Mouse (Mus musculus) forebrain, embryonic 13.5 days (tissue): ENCODE measurements around the gene Camk2d. TPM values are rescaled to one million over a fixed set of nuclear protein-coding genes. Genes with fewer than 3 reads are reported as not detected.

Source experiments
- ATAC-seq: fragments of 200-750 bp; cut with Nextera tagmentation; 2 replicates; pipeline ENCODE4 v1.8.0; 2017
- H3K27ac ChIP-seq: fragments of 300-500 bp; sonication (generic); 2 replicates; pipeline ENCODE4 v1.5.1; 2015; ENCODE audit warnings: inconsistent platforms, mild to moderate bottlenecking, moderate library complexity
- H3K27me3 ChIP-seq: fragments of 300-500 bp; sonication (generic); 2 replicates; pipeline ENCODE4 v1.6.1; 2015; ENCODE audit warnings: mild to moderate bottlenecking, inconsistent platforms
- H3K36me3 ChIP-seq: fragments of 300-500 bp; sonication (generic); 2 replicates; pipeline ENCODE4 v1.6.1; 2015; ENCODE audit warnings: mild to moderate bottlenecking, inconsistent platforms; ENCODE audit not compliant: poor library complexity, severe bottlenecking
- H3K4me1 ChIP-seq: fragments of 300-500 bp; sonication (generic); 2 replicates; pipeline ENCODE4 v1.6.1; 2015; ENCODE audit warnings: inconsistent platforms
- H3K4me2 ChIP-seq: fragments of 300-500 bp; sonication (generic); 2 replicates; pipeline ENCODE4 v1.6.1; 2015; ENCODE audit warnings: inconsistent platforms, mild to moderate bottlenecking, moderate library complexity
- H3K4me3 ChIP-seq: fragments of 300-500 bp; sonication (generic); 2 replicates; pipeline ENCODE4 v1.5.1; 2015; ENCODE audit warnings: mild to moderate bottlenecking, inconsistent platforms
- H3K9ac ChIP-seq: fragments of 300-500 bp; sonication (generic); 2 replicates; pipeline ENCODE4 v1.6.1; 2015; ENCODE audit warnings: mild to moderate bottlenecking, inconsistent platforms
- H3K9me3 ChIP-seq: fragments of 300-500 bp; sonication (generic); replicated peaks from 2 replicates; pipeline ENCODE4 v1.6.1; 2016; ENCODE audit warnings: inconsistent platforms
- WGBS: fragments of 180-500 bp; shearing (Covaris S2); methylation state at CpG from one replicate; pipeline ENCODE4 v1.1.7; 2015; 5-methylcytosine and 5-hydroxymethylcytosine counted together
- polyA plus RNA-seq: library from polyadenylated mRNA; unstranded; fragments of >200 nt; fragmentation: Nextera tagmentation; extraction: Ambion mirVana; gene quantifications from 2 replicates; pipeline ENCODE4 v1.2.1, GENCODE M21; 2015

Gene Camk2d
- polyA plus RNA-seq, 1 experiment from 2014 or later, result 17.8 TPM

DNA sequence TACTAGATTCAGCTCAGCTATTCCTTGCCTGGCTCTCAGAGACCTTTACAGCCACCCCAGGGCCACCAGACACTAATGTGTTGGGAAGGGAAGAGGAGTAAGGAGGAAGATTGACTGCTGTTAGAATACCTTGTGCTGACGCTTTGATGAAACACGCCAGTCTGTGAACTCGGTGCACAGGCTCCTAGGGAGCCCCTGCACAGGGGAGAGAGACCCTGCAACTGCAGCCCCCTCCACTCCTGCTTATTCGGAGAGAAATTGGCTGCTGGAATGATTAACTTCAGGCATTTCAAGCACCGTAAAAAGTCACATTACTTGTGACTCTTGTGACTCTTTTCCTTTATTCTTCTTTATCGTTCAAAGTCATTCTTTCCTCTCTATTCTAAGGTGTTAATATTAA, 75.2 kb downstream of the Camk2d start:
- no peak for ATAC-seq
- H3K4me3 ChIP-seq, result no peak overlapping the region
- H3K36me3 ChIP-seq, result no peaks in the 10 kb centered on the region

DNA sequence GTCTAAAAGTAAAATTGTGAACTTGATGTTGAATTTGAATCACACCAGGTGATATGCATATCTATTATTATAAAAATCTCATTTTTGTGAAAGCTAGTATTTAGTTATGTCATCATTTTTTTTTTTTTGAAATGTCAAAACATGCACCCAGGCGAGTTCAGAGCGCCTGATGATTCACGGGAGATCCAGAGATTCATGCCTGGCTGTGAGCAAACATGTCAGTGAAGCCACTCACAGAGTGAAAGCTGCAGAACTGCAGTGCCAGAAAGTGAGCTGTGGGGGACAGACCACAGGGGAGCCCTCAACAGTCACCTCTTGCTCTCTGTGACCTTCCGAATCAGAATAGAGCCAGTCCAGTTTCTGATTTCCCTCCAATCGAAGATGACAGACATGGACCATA, 84.9 kb downstream of the Camk2d start:
- no peaks in the 10 kb centered on the region for H3K36me3 ChIP-seq
- no peak overlapping the region for H3K4me3 ChIP-seq
- no peak for ATAC-seq
- no peaks in the 10 kb centered on the region for H3K9me3 ChIP-seq
- no peaks in the 10 kb centered on the region for H3K27me3 ChIP-seq
- 88% methylated on average over 5 of the region's 5 CpGs for WGBS
- H3K4me1 ChIP-seq, result no peaks in the 10 kb centered on the region
- no peak overlapping the region for H3K4me2 ChIP-seq
- no peak overlapping the region for H3K27ac ChIP-seq
- H3K9ac ChIP-seq, result no peak overlapping the region

More for the DNA sequence above, 75.2 kb downstream of the Camk2d start:
- no peak overlapping the region for H3K27ac ChIP-seq
- H3K9me3 ChIP-seq, result no peaks in the 10 kb centered on the region
- peaks cover 31% of the 10 kb centered on the region for H3K4me1 ChIP-seq
- 54% methylated on average over 6 of the region's 6 CpGs for WGBS
- no peaks in the 10 kb centered on the region for H3K27me3 ChIP-seq
- H3K9ac ChIP-seq, result no peak overlapping the region
- H3K4me2 ChIP-seq, result no peak overlapping the region

- Histone ChIP-seq H3K9ac (no peak overlapping the region), H3K27ac (no peak overlapping the region), H3K4me3 (no peak overlapping the region), H3K4me2 (no peak overlapping the region), H3K9me3 (no peaks in the 10 kb centered on the region), H3K4me1 (no peaks in the 10 kb centered on the region), H3K27me3 (no peaks in the 10 kb centered on the region), H3K36me3 (no peaks in the 10 kb centered on the region)
- ATAC-seq, result no peak
- 89% methylated on average over 4 of the region's 4 CpGs for WGBS
Observed at GRCm38 (mm10) chr3:126681996-126682395, 85.9 kb downstream of the Camk2d start.

GRCm38 (mm10) chr3:126685363-126685762, 89.3 kb downstream of the Camk2d start:
- no peak overlapping the region for H3K4me2 ChIP-seq
- no peaks in the 10 kb centered on the region for H3K4me1 ChIP-seq
- peak; percentile 59 for ATAC-seq
- H3K27me3 ChIP-seq, result no peaks in the 10 kb centered on the region
- H3K36me3 ChIP-seq, result no peaks in the 10 kb centered on the region
- no peaks in the 10 kb centered on the region for H3K9me3 ChIP-seq
- no peak overlapping the region for H3K4me3 ChIP-seq
- no peak overlapping the region for H3K9ac ChIP-seq
- WGBS, result 51% methylated on average over 6 of the region's 6 CpGs
- no peak overlapping the region for H3K27ac ChIP-seq

DNA sequence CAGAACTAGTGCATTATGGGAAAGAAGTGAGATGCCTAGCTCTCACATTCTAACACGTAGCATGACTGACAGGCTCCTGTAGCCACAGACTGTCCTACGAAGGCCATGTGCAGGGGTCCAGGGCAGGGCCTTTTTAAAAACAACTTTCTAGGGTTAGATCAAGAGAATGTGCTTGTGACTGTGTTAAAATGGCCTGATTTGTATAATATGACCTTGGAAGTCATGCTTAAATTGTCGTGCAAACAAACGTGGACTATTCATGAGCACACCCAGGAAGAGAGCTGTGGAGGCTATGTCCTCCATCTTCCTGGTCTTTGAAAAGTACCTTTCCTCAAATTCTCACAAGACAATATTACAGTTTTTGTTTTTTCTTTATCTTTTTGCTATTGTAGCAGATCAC, 91.0 kb downstream of the Camk2d start:
- 86% methylated on average over 4 of the region's 4 CpGs for WGBS
- H3K4me2 ChIP-seq, result no peak overlapping the region
- H3K9me3 ChIP-seq, result no peaks in the 10 kb centered on the region

DNA sequence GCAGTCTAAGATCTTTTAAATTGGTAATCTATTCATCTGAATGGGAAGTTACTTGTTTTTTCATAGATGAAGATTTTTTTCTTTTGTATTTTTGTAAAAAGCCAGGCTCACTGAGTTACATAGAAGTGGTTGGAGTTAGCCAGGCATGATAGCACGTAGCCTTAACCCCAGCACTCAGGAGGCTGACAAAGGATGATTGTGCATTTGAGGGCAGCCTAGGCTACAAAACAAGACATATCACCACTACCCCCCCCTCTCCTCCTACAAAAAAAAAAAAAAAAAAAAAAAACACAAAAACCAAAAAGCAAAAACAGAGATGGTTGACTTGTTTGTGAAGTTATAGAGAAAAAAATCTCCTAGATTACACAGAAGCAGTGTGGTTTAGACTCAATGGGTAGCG, 92.4 kb downstream of the Camk2d start:
- H3K27me3 ChIP-seq, result no peaks in the 10 kb centered on the region
- no peaks in the 10 kb centered on the region for H3K9me3 ChIP-seq
- WGBS, result 62% methylated on average over 2 of the region's 2 CpGs
- no peak overlapping the region for H3K4me2 ChIP-seq
- no peak overlapping the region for H3K27ac ChIP-seq
- ATAC-seq, result no peak
- no peaks in the 10 kb centered on the region for H3K36me3 ChIP-seq
- peaks cover 8% of the 10 kb centered on the region for H3K4me1 ChIP-seq
- no peak overlapping the region for H3K9ac ChIP-seq
- H3K4me3 ChIP-seq, result no peak overlapping the region

More for the DNA sequence above, 91.0 kb downstream of the Camk2d start:
- Histone ChIP-seq H3K36me3 (no peaks in the 10 kb centered on the region), H3K27me3 (no peaks in the 10 kb centered on the region), H3K27ac (no peak overlapping the region), H3K9ac (no peak overlapping the region), H3K4me3 (no peak overlapping the region), H3K4me1 (no peaks in the 10 kb centered on the region)
- ATAC-seq, result no peak

DNA sequence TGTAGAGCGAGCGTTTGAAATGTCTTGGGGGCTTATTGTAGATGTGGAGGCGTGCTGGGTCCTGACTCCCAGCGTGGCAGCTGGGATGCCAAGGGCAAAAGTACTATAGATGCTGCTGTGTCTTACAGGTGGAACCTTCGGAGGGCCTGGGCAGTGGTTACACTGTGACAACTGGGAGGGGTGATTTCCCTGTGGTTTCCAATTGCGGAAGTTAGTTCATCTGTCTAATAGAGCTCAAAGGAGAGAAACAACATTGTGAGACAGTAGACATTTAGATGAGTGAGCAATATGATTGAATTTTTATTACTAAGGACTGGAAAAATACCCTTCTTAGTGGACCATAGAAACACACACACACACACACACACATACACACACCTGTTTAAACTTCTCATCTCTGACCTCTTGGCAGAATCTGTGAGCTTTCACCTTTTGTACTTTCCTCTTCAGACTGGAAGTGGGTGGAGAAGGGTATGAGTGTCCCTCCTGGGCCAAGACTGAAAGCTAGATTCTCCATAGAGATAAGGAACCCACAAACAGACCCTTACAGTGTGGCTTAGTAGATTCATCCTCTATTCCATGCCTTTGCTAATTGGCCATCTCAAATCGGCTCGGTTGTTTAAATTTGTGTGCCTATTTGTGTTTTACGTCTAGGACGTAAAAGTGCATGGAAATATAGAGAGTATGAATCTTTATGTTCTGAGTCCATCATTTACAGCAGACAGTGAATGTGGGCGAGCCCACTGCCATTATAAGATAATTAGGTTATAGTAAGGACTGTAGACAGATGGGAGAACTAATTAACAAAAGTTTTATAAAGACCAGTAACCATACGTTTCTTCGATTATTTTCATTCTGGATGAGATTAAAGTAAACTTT, 94.8 kb downstream of the Camk2d start:
- no peaks in the 10 kb centered on the region for H3K27me3 ChIP-seq
- ATAC-seq, result no peak
- no peaks in the 10 kb centered on the region for H3K36me3 ChIP-seq
- no peak overlapping the region for H3K4me2 ChIP-seq
- 89% methylated on average over 13 of the region's 13 CpGs for WGBS
- no peak overlapping the region for H3K27ac ChIP-seq
- H3K9me3 ChIP-seq, result no peaks in the 10 kb centered on the region
- no peak overlapping the region for H3K9ac ChIP-seq
- no peak overlapping the region for H3K4me3 ChIP-seq
- peaks cover 15% of the 10 kb centered on the region for H3K4me1 ChIP-seq

DNA sequence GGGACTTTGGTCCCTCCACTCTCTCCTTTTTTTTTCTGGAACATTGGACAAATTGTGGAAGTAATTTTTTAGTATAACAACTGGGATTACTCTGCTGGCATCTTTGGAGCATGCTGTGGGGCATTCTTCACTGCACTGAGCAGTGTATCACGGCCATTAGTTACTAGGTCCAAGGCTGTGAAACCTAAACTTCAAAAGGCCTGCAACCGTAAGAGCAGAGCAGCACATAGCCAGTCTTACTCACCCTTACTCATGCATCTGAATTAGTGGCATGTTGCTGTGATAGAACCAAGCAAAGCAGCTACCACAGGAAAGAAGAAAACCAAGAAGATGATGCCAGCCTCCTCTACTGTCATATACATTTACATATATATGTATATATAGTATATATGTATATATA, 95.5 kb downstream of the Camk2d start:
- 66% methylated on average over 2 of the region's 2 CpGs for WGBS
- no peak for ATAC-seq

GRCm38 (mm10) chr3:126692797-126693196, 96.7 kb downstream of the Camk2d start:
- 89% methylated on average over 8 of the region's 8 CpGs for WGBS
- Histone ChIP-seq H3K9ac (no peak overlapping the region), H3K9me3 (no peaks in the 10 kb centered on the region), H3K4me3 (no peak overlapping the region), H3K36me3 (no peaks in the 10 kb centered on the region), H3K4me2 (no peak overlapping the region), H3K27me3 (no peaks in the 10 kb centered on the region), H3K4me1 (peaks cover 15% of the 10 kb centered on the region), H3K27ac (no peak overlapping the region)
- ATAC-seq, result no peak

More for the DNA sequence above, 95.5 kb downstream of the Camk2d start:
- Histone ChIP-seq H3K27ac (no peak overlapping the region), H3K4me2 (no peak overlapping the region), H3K9me3 (no peaks in the 10 kb centered on the region), H3K27me3 (no peaks in the 10 kb centered on the region), H3K36me3 (no peaks in the 10 kb centered on the region), H3K4me3 (no peak overlapping the region), H3K4me1 (peaks cover 15% of the 10 kb centered on the region), H3K9ac (no peak overlapping the region)

DNA sequence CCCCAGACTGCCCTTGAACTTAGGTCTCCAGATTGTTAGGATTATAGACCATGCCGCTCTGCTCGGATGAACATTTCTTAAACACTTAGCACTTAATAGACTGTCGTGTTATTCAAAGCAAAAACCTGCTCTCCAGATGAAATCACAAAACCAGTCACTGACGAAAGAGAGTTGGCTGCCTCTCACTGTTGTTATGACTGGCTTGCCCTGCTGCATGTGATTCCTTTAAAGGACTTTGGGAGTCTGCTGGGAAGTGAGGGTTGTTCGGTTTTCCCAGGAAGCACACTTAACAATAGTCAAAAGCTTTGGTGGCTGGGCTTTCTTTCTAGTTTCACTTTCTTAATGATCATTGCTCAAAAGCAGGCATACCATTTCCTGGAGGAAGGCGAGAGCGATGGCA, 97.2 kb downstream of the Camk2d start:
- Histone ChIP-seq H3K9me3 (no peaks in the 10 kb centered on the region), H3K36me3 (no peaks in the 10 kb centered on the region), H3K4me3 (no peak overlapping the region), H3K27ac (no peak overlapping the region), H3K4me1 (peaks cover 15% of the 10 kb centered on the region), H3K4me2 (peak overlapping the region; percentile 14; the same call in 1 of the 2 replicates), H3K9ac (no peak overlapping the region), H3K27me3 (no peaks in the 10 kb centered on the region)
- ATAC-seq, result 0 out of 2 replicates have a peak, but pooled peaks have one; percentile 42
- 41% methylated on average over 7 of the region's 7 CpGs for whole genome bisulfite sequencing

GRCm38 (mm10) chr3:126695456-126696293, 99.6 kb downstream of the Camk2d start:
- H3K4me1 ChIP-seq, result peaks cover 15% of the 10 kb centered on the region
- 0 out of 2 replicates have a peak overlapping the region, but pooled peaks have one; percentile 7 for H3K4me2 ChIP-seq
- no peak overlapping the region for H3K4me3 ChIP-seq
- no peak overlapping the region; the same call in 1 of the 2 replicates for H3K27ac ChIP-seq
- H3K9ac ChIP-seq, result peak overlapping the region; percentile 50
- 10% methylated on average over 12 of the region's 12 CpGs for WGBS
- H3K9me3 ChIP-seq, result no peaks in the 10 kb centered on the region
- no peaks in the 10 kb centered on the region for H3K36me3 ChIP-seq
- ATAC-seq, result peak; percentile 83
- no peaks in the 10 kb centered on the region for H3K27me3 ChIP-seq

- no peaks in the 10 kb centered on the region for H3K36me3 ChIP-seq
- H3K27ac ChIP-seq, result no peak overlapping the region
Observed at GRCm38 (mm10) chr3:126696620-126697019, 100.5 kb downstream of the Camk2d start.

More at GRCm38 (mm10) chr3:126696620-126697019, 100.5 kb downstream of the Camk2d start:
- H3K9ac ChIP-seq, result no peak overlapping the region
- ATAC-seq, result no peak
- peaks cover 15% of the 10 kb centered on the region for H3K4me1 ChIP-seq
- 91% methylated on average over 6 of the region's 6 CpGs for WGBS
- no peaks in the 10 kb centered on the region for H3K9me3 ChIP-seq
- no peak overlapping the region for H3K4me3 ChIP-seq
- no peaks in the 10 kb centered on the region for H3K27me3 ChIP-seq
- no peak overlapping the region for H3K4me2 ChIP-seq
